Mouse (Mus musculus) thymus, adult 2 months (tissue): ENCODE measurements around the gene Mob1b.

Source experiments
- CTCF ChIP-seq: fragments of 200-500 bp; IDR thresholded peaks from 2 replicates; pipeline ENCODE4 v1.5.1; 2012; ENCODE audit warnings: mild to moderate bottlenecking, control low read depth, low read length, moderate library complexity, borderline replicate concordance; ENCODE audit not compliant: control insufficient read depth, poor library complexity, insufficient read depth; ENCODE audit errors: extremely low read depth
- POLR2A ChIP-seq: fragments of 200-500 bp; IDR thresholded peaks from 2 replicates; pipeline ENCODE4 v1.6.1; 2012; ENCODE audit warnings: mild to moderate bottlenecking, low read length, control low read depth, moderate library complexity; ENCODE audit not compliant: control insufficient read depth, poor library complexity, insufficient read depth; ENCODE audit errors: extremely low read depth

DNA sequence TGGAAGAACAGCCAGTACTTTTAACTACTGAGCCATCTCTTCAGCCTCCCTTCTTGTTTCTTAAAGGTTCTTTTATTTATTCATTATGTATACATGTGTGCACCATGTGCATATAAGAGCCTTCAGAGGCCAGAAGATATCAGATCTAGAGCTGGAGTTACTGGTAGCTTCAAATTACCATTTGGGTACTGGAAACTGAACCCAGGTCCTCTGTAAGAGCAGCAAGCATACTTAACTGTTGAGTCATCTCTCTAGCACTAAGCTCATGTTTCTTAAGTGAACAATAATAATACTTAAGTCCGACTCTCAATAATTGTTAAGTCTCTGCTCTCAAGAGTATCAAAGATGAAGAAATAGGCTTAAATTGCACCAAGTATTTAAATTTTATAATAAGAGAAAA lies 27.1 kb downstream of the Mob1b start:
- no peak for TF ChIP-seq POLR2A
- TF ChIP-seq CTCF, result no peak
